Mouse (Mus musculus): Measurements from ENCODE around the gene Hck. TPM values are rescaled to one million over a fixed set of nuclear protein-coding genes. Genes with fewer than 3 reads are reported as not detected.

The Hck gene
- total RNA-seq, 1 experiment: 29.3 TPM

DNA sequence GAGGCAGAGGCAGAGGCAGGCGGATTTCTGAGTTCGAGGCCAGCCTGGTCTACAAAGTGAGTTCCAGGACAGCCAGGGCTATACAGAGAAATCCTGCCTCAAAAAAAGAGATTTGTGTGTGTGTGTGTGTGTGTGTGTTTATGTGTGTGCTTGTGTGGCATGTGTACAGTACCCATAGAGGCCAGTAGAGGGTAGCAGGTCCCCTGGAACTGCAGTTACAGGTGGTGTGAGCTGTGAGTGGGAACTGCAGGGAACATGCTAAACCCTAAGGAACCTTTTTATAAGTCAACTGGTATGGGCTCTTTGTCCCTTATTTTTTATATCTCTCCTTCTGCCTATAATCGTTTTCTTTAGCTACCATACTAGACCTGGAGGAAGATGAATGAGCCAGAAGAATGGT is 49.0 kb downstream of the Hck start:
- no peaks in the 10 kb centered on the region for H3K4me1 ChIP-seq (ENCODE audit: control insufficient read depth in 2 of 2, insufficient read depth in 2 of 2, low read length in 2 of 2, poor library complexity in 1 of 2)
- H3K4me3 ChIP-seq (ENCODE audit: insufficient read depth in 1 of 2, low read depth in 1 of 2, low read length in 2 of 2, poor library complexity in 1 of 2, severe bottlenecking in 1 of 2): no peak overlapping the region
- TF ChIP-seq ZNF384 (IDR thresholded peaks at IDR 0.05; ENCODE audit: low read depth, low read length) (no peak), MAFK (IDR thresholded peaks at IDR 0.05; ENCODE audit: insufficient read depth, low read depth, low read length) (no peak), ZC3H11A (IDR thresholded peaks at IDR 0.05; ENCODE audit: borderline replicate concordance, low read depth, low read length) (peak; percentile 66; the same call in 1 of the 2 replicates)
- H3K27ac ChIP-seq (ENCODE audit: insufficient read depth, low read depth, low read length, poor library complexity, severe bottlenecking): no peak overlapping the region
- DNase-seq (ENCODE audit: low read depth, low spot score): no peak
- H3K9me3 ChIP-seq (ENCODE audit: control insufficient read depth, insufficient read depth, low read depth, low read length): no peaks in the 10 kb centered on the region
- H3K9ac ChIP-seq (ENCODE audit: insufficient read depth, low read depth, low read length, poor library complexity, severe bottlenecking): no peak overlapping the region
- in situ Hi-C loops (cut with MboI; ENCODE audit: low sequenced_read_pairs in 2 of 2, unreplicated experiment in 2 of 2): no loop called here
- H3K36me3 ChIP-seq (ENCODE audit: control insufficient read depth, insufficient read depth, low read length, poor library complexity, severe bottlenecking): no peaks in the 10 kb centered on the region

DNA sequence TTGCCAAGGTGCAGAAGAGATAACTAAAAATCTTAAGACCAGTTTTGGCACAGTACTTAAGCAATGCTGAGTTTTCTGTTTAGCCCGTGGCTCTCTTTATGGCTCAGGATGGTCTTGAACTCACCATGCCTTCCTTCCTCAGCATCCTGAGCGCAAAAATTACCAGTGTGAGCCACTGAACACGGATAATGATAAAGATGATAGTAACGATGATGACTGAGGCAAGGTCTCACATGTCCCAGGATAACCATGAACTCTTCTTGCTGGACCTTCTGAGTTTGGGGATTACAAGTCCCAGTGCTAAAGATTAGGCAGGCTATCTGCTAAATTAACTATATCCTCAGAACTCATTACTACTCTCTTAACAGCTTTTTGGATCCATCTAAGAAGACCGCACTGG is 51.9 kb downstream of the Hck start:
- no peaks in the 10 kb centered on the region for H3K9me3 ChIP-seq (ENCODE audit: control insufficient read depth, insufficient read depth, low read depth, low read length)
- TF ChIP-seq HCFC1 (IDR thresholded peaks at IDR 0.05; ENCODE audit: borderline replicate concordance, insufficient read depth, low read length) (no peak), ZNF384 (IDR thresholded peaks at IDR 0.05; ENCODE audit: low read depth, low read length) (no peak), MAFK (IDR thresholded peaks at IDR 0.05; ENCODE audit: insufficient read depth, low read depth, low read length) (no peak), ZC3H11A (IDR thresholded peaks at IDR 0.05; ENCODE audit: borderline replicate concordance, low read depth, low read length) (no peak), CHD2 (IDR thresholded peaks at IDR 0.05; ENCODE audit: low read depth, low read length) (no peak)
- no peaks in the 10 kb centered on the region for H3K4me1 ChIP-seq (ENCODE audit: control insufficient read depth in 2 of 2, insufficient read depth in 2 of 2, low read length in 2 of 2, poor library complexity in 1 of 2)
- H3K27ac ChIP-seq (ENCODE audit: insufficient read depth, low read depth, low read length, poor library complexity, severe bottlenecking): no peak overlapping the region
- H3K4me3 ChIP-seq (ENCODE audit: insufficient read depth in 1 of 2, low read depth in 1 of 2, low read length in 2 of 2, poor library complexity in 1 of 2, severe bottlenecking in 1 of 2): no peak overlapping the region
- no peak overlapping the region for H3K9ac ChIP-seq (ENCODE audit: insufficient read depth, low read depth, low read length, poor library complexity, severe bottlenecking)
- H3K36me3 ChIP-seq (ENCODE audit: control insufficient read depth, insufficient read depth, low read length, poor library complexity, severe bottlenecking): peaks cover 4% of the 10 kb centered on the region; the same call in 1 of the 2 replicates
- in situ Hi-C loops (cut with MboI; ENCODE audit: low sequenced_read_pairs in 2 of 2, unreplicated experiment in 2 of 2): no loop called here
- no peak for DNase-seq (ENCODE audit: low read depth, low spot score)

DNA sequence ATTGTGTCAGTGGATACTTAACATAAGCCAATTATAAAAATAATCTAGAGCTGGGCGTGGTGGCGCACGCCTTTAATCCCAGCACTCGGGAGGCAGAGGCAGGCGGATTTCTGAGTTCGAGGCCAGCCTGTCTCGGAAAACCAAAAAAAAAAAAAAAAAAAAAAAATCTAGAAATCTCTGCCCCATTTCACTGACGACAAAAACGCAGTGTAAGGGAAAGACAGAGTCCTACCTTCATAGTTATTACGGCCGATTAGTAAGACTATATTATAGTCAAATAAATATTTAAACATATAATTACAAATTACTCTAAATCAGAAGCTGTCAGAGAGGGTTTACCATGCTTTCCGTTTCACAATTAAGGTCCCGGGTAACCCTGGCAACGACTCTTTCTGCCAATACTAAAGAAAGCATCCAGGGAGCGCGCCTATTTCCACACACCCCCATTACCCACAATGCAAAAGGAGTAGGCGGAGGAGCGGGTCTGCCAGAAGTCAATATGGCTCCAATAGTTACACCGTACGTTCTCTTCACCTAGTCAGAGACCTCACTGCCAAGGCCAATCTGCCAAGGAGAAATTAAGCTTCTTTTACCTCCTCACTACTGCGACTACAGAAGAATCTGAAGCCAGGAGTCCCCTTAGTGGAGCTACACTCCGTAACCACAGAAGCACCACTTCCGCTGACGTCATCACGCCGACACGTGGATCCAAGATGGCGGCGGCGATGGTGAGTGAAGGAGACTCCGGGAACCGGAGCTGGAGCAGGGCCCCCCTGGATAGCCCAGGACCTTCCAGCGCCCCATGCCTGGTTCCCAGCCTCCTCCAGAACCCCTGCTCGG is 52.8 kb downstream of the Hck start, which contains the start of gene Tm9sf4:
Gene Tm9sf4 (plus strand): TSS at position 460 of the 840 bp plus-strand sequence.
- no peak for TF ChIP-seq ZC3H11A (IDR thresholded peaks at IDR 0.05; ENCODE audit: borderline replicate concordance, low read depth, low read length)
- TF ChIP-seq CHD2 (IDR thresholded peaks at IDR 0.05; ENCODE audit: low read depth, low read length): no peak
- peak; percentile 89 for TF ChIP-seq HCFC1 (IDR thresholded peaks at IDR 0.05; ENCODE audit: borderline replicate concordance, insufficient read depth, low read length)
- TF ChIP-seq MAFK (IDR thresholded peaks at IDR 0.05; ENCODE audit: insufficient read depth, low read depth, low read length): no peak; the same call in 1 of the 2 replicates
- peak; percentile 70; the same call in 1 of the 2 replicates for TF ChIP-seq ZNF384 (IDR thresholded peaks at IDR 0.05; ENCODE audit: low read depth, low read length)
- in situ Hi-C loops (cut with MboI; ENCODE audit: low sequenced_read_pairs in 2 of 2, unreplicated experiment in 2 of 2): no loop called here
- peak within 1 kb of the TSS; percentile 82 for H3K27ac ChIP-seq (ENCODE audit: insufficient read depth, low read depth, low read length, poor library complexity, severe bottlenecking)

DNA sequence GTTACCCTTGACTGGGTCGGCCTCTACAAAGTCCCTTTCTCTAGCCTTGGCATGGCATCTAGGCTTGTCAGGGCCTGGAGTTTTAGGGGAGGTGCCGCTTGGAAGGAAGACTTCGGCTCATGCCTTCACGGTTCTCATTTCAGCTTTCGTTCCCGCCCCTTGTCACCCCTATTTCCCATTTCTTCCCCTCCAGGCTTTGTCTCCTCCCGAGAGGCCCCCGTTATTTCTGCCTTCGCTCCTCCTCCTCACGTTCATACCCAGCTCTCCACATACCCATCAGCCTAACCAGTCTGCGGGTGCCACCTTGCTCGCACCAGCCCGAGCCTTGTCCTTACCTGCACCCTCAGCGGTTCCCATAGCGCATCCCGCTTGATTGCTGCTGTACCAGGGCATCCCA is 53.4 kb downstream of the Hck start:
- H3K27ac ChIP-seq (ENCODE audit: insufficient read depth, low read depth, low read length, poor library complexity, severe bottlenecking): peak overlapping the region; percentile 82
- in situ Hi-C loops (cut with MboI; ENCODE audit: low sequenced_read_pairs in 2 of 2, unreplicated experiment in 2 of 2): no loop called here

More for the DNA sequence above, 52.8 kb downstream of the Hck start, which contains the start of gene Tm9sf4:
- peaks cover 5% of the 10 kb centered on the region; the same call in 1 of the 2 replicates for H3K36me3 ChIP-seq (ENCODE audit: control insufficient read depth, insufficient read depth, low read length, poor library complexity, severe bottlenecking)
- peak; percentile 86 for DNase-seq (ENCODE audit: low read depth, low spot score)
- H3K4me1 ChIP-seq (ENCODE audit: control insufficient read depth in 2 of 2, insufficient read depth in 2 of 2, low read length in 2 of 2, poor library complexity in 1 of 2): no peaks in the 10 kb centered on the region
- H3K9ac ChIP-seq (ENCODE audit: insufficient read depth, low read depth, low read length, poor library complexity, severe bottlenecking): peak within 1 kb of the TSS; percentile 96
- H3K9me3 ChIP-seq (ENCODE audit: control insufficient read depth, insufficient read depth, low read depth, low read length): no peaks in the 10 kb centered on the region
- peak within 1 kb of the TSS; percentile 79 to 88 for H3K4me3 ChIP-seq (ENCODE audit: insufficient read depth in 1 of 2, low read depth in 1 of 2, low read length in 2 of 2, poor library complexity in 1 of 2, severe bottlenecking in 1 of 2)

More for the DNA sequence above, 53.4 kb downstream of the Hck start:
- no peak for DNase-seq (ENCODE audit: low read depth, low spot score)
- Histone ChIP-seq H3K9ac (ENCODE audit: insufficient read depth, low read depth, low read length, poor library complexity, severe bottlenecking) (peak overlapping the region; percentile 96), H3K9me3 (ENCODE audit: control insufficient read depth, insufficient read depth, low read depth, low read length) (no peaks in the 10 kb centered on the region), H3K4me3 (ENCODE audit: insufficient read depth in 1 of 2, low read depth in 1 of 2, low read length in 2 of 2, poor library complexity in 1 of 2, severe bottlenecking in 1 of 2) (peak overlapping the region; percentile 79 to 88), H3K36me3 (ENCODE audit: control insufficient read depth, insufficient read depth, low read length, poor library complexity, severe bottlenecking) (peaks cover 5% of the 10 kb centered on the region; the same call in 1 of the 2 replicates), H3K4me1 (ENCODE audit: control insufficient read depth in 2 of 2, insufficient read depth in 2 of 2, low read length in 2 of 2, poor library complexity in 1 of 2) (peaks cover 0 to 4% of the 10 kb centered on the region in 2 experiments; a peak in 1 of 4 replicates)
- TF ChIP-seq ZNF384 (IDR thresholded peaks at IDR 0.05; ENCODE audit: low read depth, low read length) (no peak), CHD2 (IDR thresholded peaks at IDR 0.05; ENCODE audit: low read depth, low read length) (no peak), MAFK (IDR thresholded peaks at IDR 0.05; ENCODE audit: insufficient read depth, low read depth, low read length) (no peak), ZC3H11A (IDR thresholded peaks at IDR 0.05; ENCODE audit: borderline replicate concordance, low read depth, low read length) (no peak), HCFC1 (IDR thresholded peaks at IDR 0.05; ENCODE audit: borderline replicate concordance, insufficient read depth, low read length) (no peak)

Data from ES-E14 (cell line).